In the genomic region with DNA sequence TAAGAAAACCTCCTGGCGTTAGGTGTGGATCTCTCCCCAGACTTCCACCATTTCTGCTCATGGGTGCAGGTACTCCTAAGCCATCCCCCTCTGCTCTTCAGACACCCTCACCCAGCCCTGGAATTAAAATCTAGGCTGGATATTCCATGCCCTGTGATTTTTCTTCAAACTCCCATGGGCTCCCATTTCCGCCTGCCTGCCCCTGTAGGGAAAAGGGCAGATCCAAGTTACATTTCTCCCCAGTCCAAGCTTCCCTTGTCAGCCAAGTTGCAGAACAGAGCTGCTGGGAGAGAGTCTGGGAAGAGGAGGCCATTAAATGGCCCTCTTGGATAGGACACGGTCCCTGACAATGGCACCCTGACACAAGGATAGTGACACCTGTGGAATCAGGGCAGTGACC, we compare ENCODE assay signal across 9 mouse cellular contexts. TPM values are rescaled to one million over a fixed set of nuclear protein-coding genes. Genes with fewer than 3 reads are reported as not detected.
DNase-seq lines count a peak whose midpoint lies in the region; ATAC-seq and TF ChIP-seq lines count a peak whose summit lies in the region.
"Had no signal": no experiment of that assay in that cellular context is flagged by ENCODE, and none has a peak within 500 bp of the region (broad histone marks: within the 10 kb centered on the region; RNA-seq: fewer than 3 reads in every experiment).

No protein-coding gene starts in this region.

- peaks cover 18 to 53% of the 10 kb centered on the region in 2 experiments for H3K4me1 ChIP-seq in CH12.LX (ENCODE audit: control insufficient read depth in 1 of 2, insufficient read depth in 2 of 2)
- H3K4me1 ChIP-seq in bone marrow macrophage, adult 2 months (ENCODE audit: control insufficient read depth, insufficient read depth, low read length), result peaks cover 11% of the 10 kb centered on the region
- no peaks in the 10 kb centered on the region; the same call in 1 of the 2 replicates for H3K4me1 ChIP-seq in heart, postnatal 0 days (ENCODE audit: control insufficient read depth, insufficient read depth)
- peaks cover 4% of the 10 kb centered on the region; the same call in 1 of the 2 replicates for H3K4me1 ChIP-seq in liver, embryonic 11.5 days (replicated peaks; ENCODE audit: control insufficient read depth, insufficient read depth, low read length)

- no peak for DNase-seq in CH12.LX (ENCODE audit: extremely low read depth)
- DNase-seq in heart, postnatal 0 days (ENCODE audit: low spot score), result peak; percentile 32
- DNase-seq in liver, embryonic 11.5 days (ENCODE audit: low spot score), result no peak
- no peak for DNase-seq in urinary bladder, adult 2 months (ENCODE audit: low spot score)
- no peak for DNase-seq in right cerebral cortex, postnatal 14 days
- DNase-seq in layer of hippocampus, adult 18-20 months (ENCODE audit: low spot score in 2 of 2), result no peak
- no peak for DNase-seq in spleen, postnatal 4 days (ENCODE audit: low spot score in 2 of 2)

- in situ Hi-C loops in CH12.LX (cut with MboI; ENCODE audit: low pct_ligation_motif_present, low pct_unique_long_range_greater_than_20kb, low sequenced_read_pairs), result no loop called here

- ATAC-seq in heart, postnatal 0 days (ENCODE audit: insufficient read depth, low read depth), result no peak
- no peak for ATAC-seq in liver, embryonic 11.5 days (replicated peaks; ENCODE audit: low FRiP score)

- no peak for TF ChIP-seq CTCF in CH12.LX (conservative IDR thresholded peaks at IDR 0.05 in 1 of 2, IDR thresholded peaks at IDR 0.05 in 1 of 2; ENCODE audit: low read depth in 2 of 2, low read length in 2 of 2)
- no peak for TF ChIP-seq CTCF in bone marrow macrophage, adult 2 months (IDR thresholded peaks at IDR 0.05; ENCODE audit: low read depth, low read length)
- TF ChIP-seq CTCF in heart, postnatal 0 days (IDR thresholded peaks at IDR 0.05; ENCODE audit: low read depth), result no peak

- no peak for TF ChIP-seq EP300 in CH12.LX (IDR thresholded peaks at IDR 0.05; ENCODE audit: low read length)
- TF ChIP-seq EP300 in heart, postnatal 0 days (IDR thresholded peaks at IDR 0.05; ENCODE audit: low read depth), result no peak

- WGBS in heart, postnatal 0 days, result 31% methylated on average over 3 of the region's 3 CpGs
- 52% methylated on average over 3 of the region's 3 CpGs for WGBS in liver, embryonic 11.5 days

- dilution Hi-C loops in CH12.LX (cut with MboI; ENCODE audit: extremely low pct_ligation_motif_present, extremely low pct_unique_long_range_greater_than_20kb, low sequenced_read_pairs), result no loop called here

- peak overlapping the region; percentile 89; the same call in 1 of the 2 replicates for H3K4me2 ChIP-seq in CH12.LX (ENCODE audit: insufficient read depth, low read depth, poor library complexity, severe bottlenecking)
- H3K4me2 ChIP-seq in heart, postnatal 0 days (ENCODE audit: low read depth, low read length), result peak overlapping the region; percentile 99
- peak overlapping the region; percentile 84 for H3K4me2 ChIP-seq in liver, embryonic 11.5 days

- no peaks in the 10 kb centered on the region for H3K79me2 ChIP-seq in CH12.LX (replicated peaks; ENCODE audit: control insufficient read depth, extremely low read depth, insufficient read depth, poor library complexity, severe bottlenecking)

- H3K9me3 ChIP-seq in CH12.LX (replicated peaks; ENCODE audit: low read length), result peaks cover 13% of the 10 kb centered on the region
- no peaks in the 10 kb centered on the region for H3K9me3 ChIP-seq in heart, postnatal 0 days (replicated peaks; ENCODE audit: control insufficient read depth, low read length)
- H3K9me3 ChIP-seq in liver, embryonic 11.5 days (ENCODE audit: control insufficient read depth, low read length), result peaks cover 3% of the 10 kb centered on the region; the same call in 1 of the 2 replicates

- H3K27me3 ChIP-seq in CH12.LX (replicated peaks), result no peaks in the 10 kb centered on the region
- H3K27me3 ChIP-seq in heart, postnatal 0 days (ENCODE audit: control insufficient read depth, insufficient read depth, low read length), result no peaks in the 10 kb centered on the region
- H3K27me3 ChIP-seq in liver, embryonic 11.5 days (replicated peaks; ENCODE audit: control insufficient read depth, insufficient read depth, low read length), result peaks cover 22% of the 10 kb centered on the region

- no peak overlapping the region for H3K27ac ChIP-seq in CH12.LX (ENCODE audit: insufficient read depth, low read depth)
- H3K27ac ChIP-seq in bone marrow macrophage, adult 2 months (ENCODE audit: insufficient read depth, low read depth, low read length), result no peak overlapping the region
- peak overlapping the region; percentile 91 for H3K27ac ChIP-seq in heart, postnatal 0 days (ENCODE audit: low read depth)
- no peak overlapping the region for H3K27ac ChIP-seq in liver, embryonic 11.5 days (ENCODE audit: low read depth, low read length)

- no peak overlapping the region for H3K9ac ChIP-seq in CH12.LX (ENCODE audit: insufficient read depth, low read depth)
- no peak overlapping the region; the same call in 1 of the 2 replicates for H3K9ac ChIP-seq in heart, postnatal 0 days (replicated peaks; ENCODE audit: low read depth, low read length)
- peak overlapping the region; percentile 61; the same call in 1 of the 2 replicates for H3K9ac ChIP-seq in liver, embryonic 11.5 days (ENCODE audit: low read depth, low read length)

- peaks cover 2 to 14% of the 10 kb centered on the region in 2 experiments for H3K36me3 ChIP-seq in CH12.LX (replicated peaks in 1 of 2; ENCODE audit: control insufficient read depth in 1 of 2, insufficient read depth in 1 of 2, low read length in 1 of 2)
- H3K36me3 ChIP-seq in heart, postnatal 0 days (replicated peaks; ENCODE audit: control insufficient read depth, insufficient read depth, low read length), result peaks cover 14% of the 10 kb centered on the region; the same call in 1 of the 2 replicates
- no peaks in the 10 kb centered on the region; the same call in 1 of the 2 replicates for H3K36me3 ChIP-seq in liver, embryonic 11.5 days (ENCODE audit: control insufficient read depth, insufficient read depth, low read length)

- TF ChIP-seq RAD21 in CH12.LX (IDR thresholded peaks at IDR 0.05; ENCODE audit: low read depth, low read length), result no peak

- no peak overlapping the region for H3K4me3 ChIP-seq in CH12.LX (replicated peaks in 1 of 3; ENCODE audit: low read depth in 2 of 3, low read length in 2 of 3, poor library complexity in 1 of 3)
- H3K4me3 ChIP-seq in bone marrow macrophage, adult 2 months (ENCODE audit: insufficient read depth, low read length), result peak overlapping the region; percentile 69; the same call in 1 of the 2 replicates
- H3K4me3 ChIP-seq in heart, postnatal 0 days (ENCODE audit: low read depth, low read length), result peak overlapping the region; percentile 88
- peak overlapping the region; percentile 64 for H3K4me3 ChIP-seq in liver, embryonic 11.5 days (ENCODE audit: low read depth, low read length)

- TF ChIP-seq POLR2A in CH12.LX (IDR thresholded peaks at IDR 0.05; ENCODE audit: low read depth, low read length), result no peak
- TF ChIP-seq POLR2A in bone marrow macrophage, adult 2 months (IDR thresholded peaks at IDR 0.05; ENCODE audit: borderline replicate concordance, low read depth, low read length), result no peak

TF ChIP-seq in CH12.LX, 34 proteins besides CTCF, POLR2A, EP300 and RAD21 (continues in another document):
- TF ChIP-seq KAT2A (IDR thresholded peaks at IDR 0.05; ENCODE audit: insufficient replicate concordance, low read length), result no peak
- no peak for TF ChIP-seq PAX5 (IDR thresholded peaks at IDR 0.05; ENCODE audit: low read length)
- no peak for TF ChIP-seq CHD1 (IDR thresholded peaks at IDR 0.05; ENCODE audit: low read depth, low read length)
- no peak for TF ChIP-seq MXI1 (IDR thresholded peaks at IDR 0.05; ENCODE audit: low read depth, low read length)
- no peak for TF ChIP-seq SMC3 (IDR thresholded peaks at IDR 0.05; ENCODE audit: low read depth, low read length)
- TF ChIP-seq ZC3H11A (IDR thresholded peaks at IDR 0.05; ENCODE audit: low read depth, low read length), result no peak
- no peak for TF ChIP-seq ELF1 (IDR thresholded peaks at IDR 0.05; ENCODE audit: low read depth, low read length)
- no peak for TF ChIP-seq ZNF384 (IDR thresholded peaks at IDR 0.05; ENCODE audit: low read depth, low read length)
- no peak for TF ChIP-seq CHD2 (IDR thresholded peaks at IDR 0.05; ENCODE audit: low read length)
- TF ChIP-seq USF2 (conservative IDR thresholded peaks at IDR 0.05; ENCODE audit: low read depth, low read length), result no peak

RNA-seq across cellular contexts. Expression of a gene that starts 0.6 kb away (rescaled TPM):
- total RNA-seq in CH12.LX (2012; rRNA removed) (1.6 and 2.1 TPM in 2 replicates), CH12.LX (2014; rRNA removed) (1.1 and 1.4 TPM in 2 replicates)
- 4.7 and 5.9 TPM in 2 replicates for polyA plus RNA-seq in CH12.LX (2012; ENCODE audit: insufficient read length, low read depth)
- polyA plus RNA-seq in bone marrow macrophage, adult 2 months (2012; ENCODE audit: insufficient read depth, insufficient read length, missing spikeins), result 44.4 and 50.9 TPM in 2 replicates
- 20.2 and 27.4 TPM in 2 replicates for total RNA-seq in heart, postnatal 0 days (2014; rRNA removed; ENCODE audit: low replicate concordance)
- polyA plus RNA-seq in heart, postnatal 0 days (2015; fragmentation: Nextera tagmentation; extraction: Ambion mirVana), result 22.1 and 24.6 TPM in 2 replicates
- polyA plus RNA-seq in liver, embryonic 11.5 days (2014; fragmentation: Nextera tagmentation; extraction: Ambion mirVana), result 5.3 and 6.9 TPM in 2 replicates
- polyA plus RNA-seq in urinary bladder, adult 2 months (2012; rRNA removed), result 55.6 and 64.6 TPM in 2 replicates
- total RNA-seq in layer of hippocampus, adult 18-20 months (2021), result 10 to 100 TPM; 22.3 TPM

RNA-seq across cellular contexts. Expression of a gene that starts 1.8 kb away (rescaled TPM):
- total RNA-seq in CH12.LX (2012; rRNA removed), result 0.13 and 0.42 TPM in 2 replicates
- total RNA-seq in CH12.LX (2014; rRNA removed), result 0.08 and 0.11 TPM in 2 replicates
- polyA plus RNA-seq in CH12.LX (2012; ENCODE audit: insufficient read length, low read depth), result 0.17 and 0.18 TPM in 2 replicates
- polyA plus RNA-seq in bone marrow macrophage, adult 2 months (2012; ENCODE audit: insufficient read depth, insufficient read length, missing spikeins), result 0.11 TPM in 1 of 2 replicates, not detected in the other
- total RNA-seq in heart, postnatal 0 days (2014; rRNA removed; ENCODE audit: low replicate concordance), result 1.0 and 3.4 TPM in 2 replicates
- polyA plus RNA-seq in heart, postnatal 0 days (2015; fragmentation: Nextera tagmentation; extraction: Ambion mirVana), result 0.15 TPM in 2 replicates
- polyA plus RNA-seq in liver, embryonic 11.5 days (2014; fragmentation: Nextera tagmentation; extraction: Ambion mirVana), result 0.05 and 0.16 TPM in 2 replicates
- polyA plus RNA-seq in urinary bladder, adult 2 months (2012; rRNA removed), result 1.5 and 1.8 TPM in 2 replicates
- total RNA-seq in layer of hippocampus, adult 18-20 months (2021), result under 1 TPM; 0.56 to 0.74 TPM
- total RNA-seq: hematopoietic stem cell, adult 5-6 weeks had no signal

RNA-seq across cellular contexts. Expression of a gene that starts 50.9 kb away (rescaled TPM):
- total RNA-seq in CH12.LX (2012; rRNA removed) (8.1 and 9.8 TPM in 2 replicates), CH12.LX (2014; rRNA removed) (2.9 and 3.2 TPM in 2 replicates)
- 12.7 and 13.4 TPM in 2 replicates for polyA plus RNA-seq in CH12.LX (2012; ENCODE audit: insufficient read length, low read depth)
- polyA plus RNA-seq in bone marrow macrophage, adult 2 months (2012; ENCODE audit: insufficient read depth, insufficient read length, missing spikeins), result 4.3 and 5.1 TPM in 2 replicates
- 26.8 and 33.8 TPM in 2 replicates for total RNA-seq in heart, postnatal 0 days (2014; rRNA removed; ENCODE audit: low replicate concordance)
- 11.7 and 14.8 TPM in 2 replicates for polyA plus RNA-seq in heart, postnatal 0 days (2015; fragmentation: Nextera tagmentation; extraction: Ambion mirVana)
- 7.8 and 10.1 TPM in 2 replicates for polyA plus RNA-seq in liver, embryonic 11.5 days (2014; fragmentation: Nextera tagmentation; extraction: Ambion mirVana)
- 21.3 and 21.9 TPM in 2 replicates for polyA plus RNA-seq in urinary bladder, adult 2 months (2012; rRNA removed)
- total RNA-seq in layer of hippocampus, adult 18-20 months (2021), result 10 to 100 TPM; 35.9 to 41.6 TPM

Comparison
In these comparisons a context has a peak if more than half of its experiments do, and no peak if none do; other contexts are left out.
1. H3K4me3 ChIP-seq: peak in bone marrow macrophage, adult 2 months (single experiment), heart, postnatal 0 days (single experiment) and liver, embryonic 11.5 days (single experiment); none in CH12.LX (0 of 3).
2. Peak in every context shown above with its lines, with median percentiles within 50 percentile points of each other: H3K4me2 ChIP-seq.